9 mouse cellular contexts compared by ENCODE assay signal in genomic region chr13:21159475-21159819, GRCm38 (mm10). TPM values are rescaled to one million over a fixed set of nuclear protein-coding genes. Genes with fewer than 3 reads are reported as not detected.
A peak's percentile ranks its signal among the peaks of the same experiment; 100 is the strongest.
DNase-seq lines count a peak whose midpoint lies in the region; ATAC-seq and TF ChIP-seq lines count a peak whose summit lies in the region.
"Had no signal": no experiment of that assay in that cellular context is flagged by ENCODE, and none has a peak within 500 bp of the region (broad histone marks: within the 10 kb centered on the region; RNA-seq: fewer than 3 reads in every experiment).

No protein-coding gene starts in this region.

- H3K4me3 ChIP-seq in embryonic facial prominence, embryonic 10.5 days: peak overlapping the region; percentile 63
- peak overlapping the region; percentile 54 for H3K4me3 ChIP-seq in hindbrain, postnatal 0 days (ENCODE audit: low read length)
- H3K4me3 ChIP-seq in midbrain, embryonic 11.5 days (ENCODE audit: low read depth, low read length): peak overlapping the region; percentile 45

- H3K4me2 ChIP-seq in hindbrain, postnatal 0 days (ENCODE audit: low read depth, low read length): peak overlapping the region; percentile 89
- peak overlapping the region; percentile 68 for H3K4me2 ChIP-seq in midbrain, embryonic 11.5 days

- H3K4me1 ChIP-seq in embryonic facial prominence, embryonic 10.5 days: peaks cover 13% of the 10 kb centered on the region
- no peaks in the 10 kb centered on the region for H3K4me1 ChIP-seq in hindbrain, postnatal 0 days (ENCODE audit: insufficient read depth, low read length)
- H3K4me1 ChIP-seq in midbrain, embryonic 11.5 days (ENCODE audit: control insufficient read depth, insufficient read depth, low read length): no peaks in the 10 kb centered on the region

- no peak for DNase-seq in frontal cortex, postnatal 25 days (ENCODE audit: low spot score in 2 of 2)
- peak; percentile 37 to 40 for DNase-seq in B cell, adult 2 months
- DNase-seq in embryonic facial prominence, embryonic 10.5 days (ENCODE audit: low spot score): peak; percentile 41
- DNase-seq in hindbrain, postnatal 0 days (ENCODE audit: low spot score): peak; percentile 43
- DNase-seq in midbrain, embryonic 11.5 days (ENCODE audit: low spot score, missing footprints): no peak
- DNase-seq in adipocyte (ENCODE audit: low spot score): no peak
- no peak for DNase-seq in left cerebral cortex, adult 8-10 months (ENCODE audit: low spot score in 2 of 2)

- H3K9me3 ChIP-seq in embryonic facial prominence, embryonic 10.5 days: no peaks in the 10 kb centered on the region
- H3K9me3 ChIP-seq in hindbrain, postnatal 0 days (ENCODE audit: low read length): no peaks in the 10 kb centered on the region
- no peaks in the 10 kb centered on the region for H3K9me3 ChIP-seq in midbrain, embryonic 11.5 days (ENCODE audit: control insufficient read depth, low read length)

- ATAC-seq in frontal cortex, adult (ENCODE audit: low TSS enrichment): peak; percentile 32
- ATAC-seq in hindbrain, postnatal 0 days: no peak
- no peak for ATAC-seq in midbrain, embryonic 11.5 days (ENCODE audit: low FRiP score)

- no peaks in the 10 kb centered on the region for H3K27me3 ChIP-seq in embryonic facial prominence, embryonic 10.5 days (replicated peaks; ENCODE audit: low read depth, poor library complexity, severe bottlenecking)
- no peaks in the 10 kb centered on the region for H3K27me3 ChIP-seq in hindbrain, postnatal 0 days (ENCODE audit: insufficient read depth, low read length)
- H3K27me3 ChIP-seq in midbrain, embryonic 11.5 days (ENCODE audit: control insufficient read depth, insufficient read depth, low read length): no peaks in the 10 kb centered on the region

- TF ChIP-seq CTCF in hindbrain, postnatal 0 days (IDR thresholded peaks at IDR 0.05; ENCODE audit: low read depth): no peak

- H3K9ac ChIP-seq in hindbrain, postnatal 0 days (replicated peaks; ENCODE audit: low read length): peak overlapping the region; percentile 51
- peak overlapping the region; percentile 29; the same call in 1 of the 2 replicates for H3K9ac ChIP-seq in midbrain, embryonic 11.5 days (ENCODE audit: low read length)

- under 1% methylated on average over 15 of the region's 15 CpGs for WGBS in embryonic facial prominence, embryonic 10.5 days
- WGBS in hindbrain, postnatal 0 days: under 1% methylated on average over 15 of the region's 15 CpGs
- under 1% methylated on average over 15 of the region's 15 CpGs for whole genome bisulfite sequencing in midbrain, embryonic 11.5 days

- H3K27ac ChIP-seq in embryonic facial prominence, embryonic 10.5 days (replicated peaks): no peak overlapping the region
- H3K27ac ChIP-seq in hindbrain, postnatal 0 days: no peak overlapping the region
- H3K27ac ChIP-seq in midbrain, embryonic 11.5 days (ENCODE audit: low read depth, low read length): no peak overlapping the region

- no peaks in the 10 kb centered on the region for H3K36me3 ChIP-seq in embryonic facial prominence, embryonic 10.5 days (replicated peaks)
- no peaks in the 10 kb centered on the region for H3K36me3 ChIP-seq in hindbrain, postnatal 0 days (ENCODE audit: insufficient read depth, low read length)
- no peaks in the 10 kb centered on the region for H3K36me3 ChIP-seq in midbrain, embryonic 11.5 days (ENCODE audit: control insufficient read depth, insufficient read depth, low read length)

RNA-seq across cellular contexts. Expression of gene Olfr1368, which starts 13.8 kb away (rescaled TPM):
- polyA plus RNA-seq in embryonic facial prominence, embryonic 10.5 days (2016; fragmentation: Nextera tagmentation; extraction: Ambion mirVana): not detected in 2 replicates
- not detected in 2 replicates for total RNA-seq in hindbrain, postnatal 0 days (2014; rRNA removed)
- polyA plus RNA-seq in hindbrain, postnatal 0 days (2015; fragmentation: Nextera tagmentation; extraction: Ambion mirVana): not detected in 2 replicates
- polyA plus RNA-seq in midbrain, embryonic 11.5 days (2014; fragmentation: Nextera tagmentation; extraction: Ambion mirVana): not detected in 2 replicates
- not detected for total RNA-seq in left cerebral cortex, adult 8-10 months (2022)
- polyA plus RNA-seq: large intestine, adult 2 months had no signal

RNA-seq across cellular contexts. Expression of gene Trim27, which starts 19.8 kb away (rescaled TPM):
- polyA plus RNA-seq in embryonic facial prominence, embryonic 10.5 days (2016; fragmentation: Nextera tagmentation; extraction: Ambion mirVana): 180 and 191 TPM in 2 replicates
- 84.9 and 107 TPM in 2 replicates for total RNA-seq in hindbrain, postnatal 0 days (2014; rRNA removed)
- 68.3 and 69.1 TPM in 2 replicates for polyA plus RNA-seq in hindbrain, postnatal 0 days (2015; fragmentation: Nextera tagmentation; extraction: Ambion mirVana)
- polyA plus RNA-seq in midbrain, embryonic 11.5 days (2014; fragmentation: Nextera tagmentation; extraction: Ambion mirVana): 136 and 138 TPM in 2 replicates
- 10 to 100 TPM; 34.1 to 39.5 (median 35.3) TPM for total RNA-seq in left cerebral cortex, adult 8-10 months (2022)

RNA-seq across cellular contexts. Expression of gene Olfr263, which starts 30.0 kb away (rescaled TPM):
- polyA plus RNA-seq in embryonic facial prominence, embryonic 10.5 days (2016; fragmentation: Nextera tagmentation; extraction: Ambion mirVana): not detected in 2 replicates
- not detected in 2 replicates for total RNA-seq in hindbrain, postnatal 0 days (2014; rRNA removed)
- not detected in 2 replicates for polyA plus RNA-seq in hindbrain, postnatal 0 days (2015; fragmentation: Nextera tagmentation; extraction: Ambion mirVana)
- polyA plus RNA-seq in midbrain, embryonic 11.5 days (2014; fragmentation: Nextera tagmentation; extraction: Ambion mirVana): not detected in 2 replicates
- not detected for total RNA-seq in left cerebral cortex, adult 8-10 months (2022)
- polyA plus RNA-seq: large intestine, adult 2 months had no signal

RNA-seq across cellular contexts. Expression of gene Olfr1369-ps1, which starts 48.2 kb away (rescaled TPM):
- 0.04 and 0.09 TPM in 2 replicates for polyA plus RNA-seq in embryonic facial prominence, embryonic 10.5 days (2016; fragmentation: Nextera tagmentation; extraction: Ambion mirVana)
- not detected in 2 replicates for total RNA-seq in hindbrain, postnatal 0 days (2014; rRNA removed)
- polyA plus RNA-seq in hindbrain, postnatal 0 days (2015; fragmentation: Nextera tagmentation; extraction: Ambion mirVana): 0.06 TPM in 1 of 2 replicates, not detected in the other
- polyA plus RNA-seq in midbrain, embryonic 11.5 days (2014; fragmentation: Nextera tagmentation; extraction: Ambion mirVana): 0.04 TPM in 1 of 2 replicates, not detected in the other
- total RNA-seq in left cerebral cortex, adult 8-10 months (2022): not detected
- polyA plus RNA-seq: large intestine, adult 2 months had no signal

Comparison
In these comparisons a context has a peak if more than half of its experiments do, and no peak if none do; other contexts are left out.
1. DNase-seq: peak in B cell, adult 2 months (2 of 2), embryonic facial prominence, embryonic 10.5 days (single experiment) and hindbrain, postnatal 0 days (single experiment); none in frontal cortex, postnatal 25 days (0 of 2), midbrain, embryonic 11.5 days (single experiment), adipocyte (single experiment) and left cerebral cortex, adult 8-10 months (0 of 2).
2. Peak in every context shown above with its lines, with median percentiles within 50 percentile points of each other: H3K4me3 ChIP-seq.